Mouse (Mus musculus) liver, embryonic 14.5 days (tissue): Measurements from ENCODE around the gene Gm42957. TPM values are rescaled to one million over a fixed set of nuclear protein-coding genes. Genes with fewer than 3 reads are reported as not detected.

Experiments used
- ATAC-seq: fragments of 200-750 bp; cut with Nextera tagmentation; 2 replicates; pipeline ENCODE4 v1.8.0; 2017; ENCODE audit warnings: moderate number of reproducible peaks, mild to moderate bottlenecking, moderate library complexity; ENCODE audit not compliant: insufficient read depth
- DNase-seq, 3 experiments: peaks; one replicate each; pipeline ENCODE4 v3.0.0-alpha.2; 2012 to 2013; ENCODE audit warnings: low read depth in 3 of 3, low spot score in 3 of 3
- H3K27ac ChIP-seq: fragments of 300-500 bp; sonication (generic); 2 replicates; pipeline ENCODE4 v1.5.1; 2014; ENCODE audit warnings: moderate library complexity, mild to moderate bottlenecking, control low read depth, inconsistent platforms
- H3K27me3 ChIP-seq: fragments of 300-500 bp; sonication (generic); 2 replicates; pipeline ENCODE4 v1.6.1; 2014; ENCODE audit warnings: mild to moderate bottlenecking, low read length, moderate library complexity; ENCODE audit not compliant: control insufficient read depth, insufficient read depth
- H3K36me3 ChIP-seq: fragments of 300-500 bp; sonication (generic); replicated peaks from 2 replicates; pipeline ENCODE4 v1.6.1; 2014; ENCODE audit warnings: low read depth; ENCODE audit not compliant: control insufficient read depth, insufficient read depth
- H3K4me1 ChIP-seq, 2 experiments: fragments of 200-500 bp in 1 of 2; fragments of 300-500 bp in 1 of 2; sonication (generic) in 1 of 2; replicated peaks; 2 replicates each; pipeline ENCODE4 v1.6.1; 2012 to 2014; ENCODE audit warnings: antibody characterized with exemption in 1 of 2, inconsistent platforms in 1 of 2, low read length in 1 of 2; ENCODE audit not compliant: control insufficient read depth in 2 of 2, insufficient read depth in 2 of 2
- H3K4me2 ChIP-seq: fragments of 300-500 bp; sonication (generic); 2 replicates; pipeline ENCODE4 v1.6.1; 2014; ENCODE audit warnings: low read depth, mild to moderate bottlenecking, control low read depth, moderate library complexity
- H3K4me3 ChIP-seq, 2 experiments: fragments of 200-500 bp in 1 of 2; fragments of 300-500 bp in 1 of 2; sonication (generic) in 1 of 2; 2 replicates each; pipeline ENCODE4 v1.5.1; 2012 to 2014; ENCODE audit warnings: low read depth in 2 of 2, low read length in 2 of 2, mild to moderate bottlenecking in 2 of 2, control low read depth in 1 of 2, inconsistent platforms in 1 of 2, moderate library complexity in 1 of 2; ENCODE audit not compliant: insufficient read depth in 1 of 2
- H3K9ac ChIP-seq: fragments of 300-500 bp; sonication (generic); replicated peaks from 2 replicates; pipeline ENCODE4 v1.6.1; 2014; ENCODE audit warnings: mild to moderate bottlenecking, control low read depth, moderate library complexity
- H3K9me3 ChIP-seq: fragments of 300-500 bp; sonication (generic); 2 replicates; pipeline ENCODE4 v1.6.1; 2016; ENCODE audit warnings: low read length, mixed read lengths; ENCODE audit not compliant: control insufficient read depth
- CTCF ChIP-seq: IDR thresholded peaks from 2 replicates; pipeline ENCODE4 v1.5.1; 2016; ENCODE audit warnings: antibody characterized with exemption, low read depth, control low read depth
- EP300 ChIP-seq: IDR thresholded peaks from 2 replicates; pipeline ENCODE4 v1.6.1; 2016; ENCODE audit warnings: antibody characterized with exemption, low read depth
- WGBS: fragments of 180-500 bp; shearing (Covaris S2); extraction: QIAGEN DNeasy Blood & Tissue Kit; methylation state at CpG from one replicate; pipeline ENCODE4 v1.1.7; 2014; ENCODE audit not compliant: insufficient replicate concordance; 5-methylcytosine and 5-hydroxymethylcytosine counted together
- polyA plus RNA-seq, 2 experiments: library from polyadenylated mRNA; depleted of rRNA in 1 of 2; stranded (reverse) in 1 of 2; unstranded in 1 of 2; fragments of >200 nt; fragmentation: Nextera tagmentation in 1 of 2; extraction: Ambion mirVana in 1 of 2; gene quantifications; 2 replicates each; pipeline versions ENCODE4 v1.2.1 to v1.2.3; 2012 to 2014

The Gm42957 gene
- polyA plus RNA-seq, 2 experiments = 0.02 TPM; not detected in 1

GRCm38 (mm10) chr3:96598156-96599068 lies 36.9 kb upstream of the Gm42957 start:
- Histone ChIP-seq H3K9ac (no peak overlapping the region), H3K27ac (no peak overlapping the region), H3K4me3 (peak overlapping the region; percentile 10 to 35; a peak in 3 of 4 replicates), H3K9me3 (no peaks in the 10 kb centered on the region), H3K4me1 (no peaks in the 10 kb centered on the region; a peak in 1 of 4 replicates), H3K4me2 (peak overlapping the region; percentile 57), H3K27me3 (peaks cover 79% of the 10 kb centered on the region), H3K36me3 (no peaks in the 10 kb centered on the region)
- TF ChIP-seq EP300 = no peak
- TF ChIP-seq CTCF = no peak
- no peak for DNase-seq
- WGBS = 4% methylated on average over 54 of the region's 54 CpGs
- ATAC-seq = no peak

DNA sequence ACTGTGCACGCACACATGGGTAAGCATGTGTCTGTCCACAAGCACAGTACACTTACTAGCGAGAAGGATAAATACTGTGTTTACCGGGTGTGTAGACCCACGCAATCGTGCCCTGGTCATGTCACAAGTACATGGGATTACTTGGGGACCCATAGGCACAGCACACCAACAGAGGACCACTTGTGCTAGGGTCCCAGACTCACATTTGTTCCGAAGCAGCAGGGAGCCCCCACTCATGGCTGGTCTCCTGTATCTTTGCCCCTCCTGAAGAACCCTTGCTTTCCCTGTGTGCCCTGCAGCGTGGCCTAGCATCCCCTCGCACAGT lies 36.2 kb upstream of the Gm42957 start:
- TF ChIP-seq CTCF (no peak), EP300 (no peak)
- H3K4me2 ChIP-seq = no peak overlapping the region
- no peak for DNase-seq

GRCm38 (mm10) chr3:96599411-96599810 lies 35.9 kb upstream of the Gm42957 start:
- no peaks in the 10 kb centered on the region for H3K9me3 ChIP-seq
- no peak overlapping the region for H3K27ac ChIP-seq
- no peak overlapping the region for H3K4me2 ChIP-seq
- no peak overlapping the region for H3K9ac ChIP-seq
- DNase-seq = no peak
- no peak overlapping the region for H3K4me3 ChIP-seq
- WGBS = 65% methylated on average over 3 of the region's 3 CpGs
- H3K27me3 ChIP-seq = peaks cover 79% of the 10 kb centered on the region
- no peaks in the 10 kb centered on the region; a peak in 1 of 4 replicates for H3K4me1 ChIP-seq
- TF ChIP-seq CTCF (no peak), EP300 (no peak)
- ATAC-seq = no peak
- H3K36me3 ChIP-seq = no peaks in the 10 kb centered on the region

More for the DNA sequence above, 36.2 kb upstream of the Gm42957 start:
- 40% methylated on average over 8 of the region's 8 CpGs for WGBS
- Histone ChIP-seq H3K4me1 (no peaks in the 10 kb centered on the region; a peak in 1 of 4 replicates), H3K9me3 (no peaks in the 10 kb centered on the region), H3K27ac (no peak overlapping the region), H3K36me3 (no peaks in the 10 kb centered on the region), H3K4me3 (no peak overlapping the region), H3K27me3 (peaks cover 79% of the 10 kb centered on the region), H3K9ac (no peak overlapping the region)
- ATAC-seq = no peak

DNA sequence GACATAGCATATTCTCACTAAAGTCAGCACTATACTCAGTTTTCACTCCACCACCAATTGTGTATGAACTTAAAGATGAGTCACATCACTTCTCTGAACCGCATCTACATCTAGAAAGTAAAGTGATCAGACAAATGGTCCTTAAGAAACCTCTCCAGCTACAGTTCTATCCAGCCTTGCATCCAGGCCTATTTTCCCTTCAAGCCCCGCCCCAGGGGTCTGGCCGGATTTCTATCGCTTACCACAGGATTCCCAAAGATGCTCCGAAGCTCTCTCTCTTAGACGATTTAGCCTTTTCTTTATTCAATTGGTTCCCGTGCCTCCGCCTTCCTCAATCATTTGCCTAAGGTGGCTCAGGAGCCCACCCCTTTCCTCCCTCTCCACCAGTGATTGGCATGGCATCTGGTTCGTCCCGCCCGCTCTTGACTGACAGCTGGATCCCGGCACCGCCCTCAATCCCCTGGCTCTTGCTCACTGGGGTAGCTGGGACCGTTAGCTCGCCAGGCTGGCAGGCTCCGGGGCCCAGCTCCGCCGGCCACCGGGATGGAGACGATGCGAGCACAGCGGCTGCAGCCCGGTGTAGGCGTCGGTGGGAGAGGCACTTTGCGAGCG lies 34.5 kb upstream of the Gm42957 start, which contains the start of gene Lix1l:
Gene Lix1l (plus strand): TSS at position 511 of the 612 bp plus-strand sequence.
- H3K36me3 ChIP-seq = no peaks in the 10 kb centered on the region
- H3K9ac ChIP-seq = peak within 1 kb of the TSS; percentile 47
- no peaks in the 10 kb centered on the region for H3K4me1 ChIP-seq
- H3K27ac ChIP-seq = no peak within 1 kb of the TSS
- WGBS = 1% methylated on average over 27 of the region's 27 CpGs
- TF ChIP-seq EP300 (no peak), CTCF (no peak)
- DNase-seq = peak; percentile 68 to 77 (median 70)
- H3K9me3 ChIP-seq = no peaks in the 10 kb centered on the region
- peak; percentile 93 for ATAC-seq
- peaks cover 68% of the 10 kb centered on the region for H3K27me3 ChIP-seq
- H3K4me3 ChIP-seq = peak within 1 kb of the TSS; percentile 58 to 62
- peak within 1 kb of the TSS; percentile 77 for H3K4me2 ChIP-seq

- ATAC-seq (peak; percentile 58), DNase-seq (no peak)
- WGBS = 1% methylated on average over 36 of the region's 40 CpGs
- Histone ChIP-seq H3K9me3 (no peaks in the 10 kb centered on the region), H3K9ac (peak overlapping the region; percentile 47), H3K4me3 (peak overlapping the region; percentile 58 to 62), H3K27me3 (peaks cover 62% of the 10 kb centered on the region), H3K27ac (no peak overlapping the region), H3K36me3 (no peaks in the 10 kb centered on the region), H3K4me1 (no peaks in the 10 kb centered on the region), H3K4me2 (peak overlapping the region; percentile 77)
- TF ChIP-seq CTCF (no peak), EP300 (no peak)
These were observed 34.0 kb upstream of the Gm42957 start for GRCm38 (mm10) chr3:96601251-96601787.
